Mouse (Mus musculus): ENCODE measurements around the gene Pomt1. TPM values are rescaled to one million over a fixed set of nuclear protein-coding genes. Genes with fewer than 3 reads are reported as not detected.

Gene Pomt1
- polyA plus RNA-seq, 1 experiment from 2014 or later = 31.6 TPM

- peak; percentile 50 for ATAC-seq (replicated peaks; ENCODE audit: low FRiP score)
- Histone ChIP-seq H3K27me3 (no peaks in the 10 kb centered on the region), H3K27ac (peak overlapping the region; percentile 95), H3K4me2 (peak overlapping the region; percentile 85), H3K4me1 (peaks cover 29% of the 10 kb centered on the region), H3K36me3 (peaks cover 51% of the 10 kb centered on the region), H3K9me3 (replicated peaks) (no peaks in the 10 kb centered on the region), H3K4me3 (replicated peaks) (peak overlapping the region; percentile 76), H3K9ac (peak overlapping the region; percentile 81)
- under 1% methylated on average over 20 of the region's 20 CpGs for WGBS
These were observed 534 bp downstream of the Pomt1 start for GRCm38 (mm10) chr2:32236760-32237487.

GRCm38 (mm10) chr2:32237571-32237970, 1.2 kb downstream of the Pomt1 start:
- no peak for ATAC-seq (replicated peaks; ENCODE audit: low FRiP score)
- H3K4me2 ChIP-seq = peak overlapping the region; percentile 85
- no peaks in the 10 kb centered on the region for H3K9me3 ChIP-seq (replicated peaks)
- H3K9ac ChIP-seq = peak overlapping the region; percentile 81
- H3K4me1 ChIP-seq = peaks cover 29% of the 10 kb centered on the region
- H3K27me3 ChIP-seq = no peaks in the 10 kb centered on the region
- 33% methylated on average over 4 of the region's 4 CpGs for WGBS
- peak overlapping the region; percentile 76 for H3K4me3 ChIP-seq (replicated peaks)
- H3K36me3 ChIP-seq = peaks cover 47% of the 10 kb centered on the region
- H3K27ac ChIP-seq = peak overlapping the region; percentile 95

DNA sequence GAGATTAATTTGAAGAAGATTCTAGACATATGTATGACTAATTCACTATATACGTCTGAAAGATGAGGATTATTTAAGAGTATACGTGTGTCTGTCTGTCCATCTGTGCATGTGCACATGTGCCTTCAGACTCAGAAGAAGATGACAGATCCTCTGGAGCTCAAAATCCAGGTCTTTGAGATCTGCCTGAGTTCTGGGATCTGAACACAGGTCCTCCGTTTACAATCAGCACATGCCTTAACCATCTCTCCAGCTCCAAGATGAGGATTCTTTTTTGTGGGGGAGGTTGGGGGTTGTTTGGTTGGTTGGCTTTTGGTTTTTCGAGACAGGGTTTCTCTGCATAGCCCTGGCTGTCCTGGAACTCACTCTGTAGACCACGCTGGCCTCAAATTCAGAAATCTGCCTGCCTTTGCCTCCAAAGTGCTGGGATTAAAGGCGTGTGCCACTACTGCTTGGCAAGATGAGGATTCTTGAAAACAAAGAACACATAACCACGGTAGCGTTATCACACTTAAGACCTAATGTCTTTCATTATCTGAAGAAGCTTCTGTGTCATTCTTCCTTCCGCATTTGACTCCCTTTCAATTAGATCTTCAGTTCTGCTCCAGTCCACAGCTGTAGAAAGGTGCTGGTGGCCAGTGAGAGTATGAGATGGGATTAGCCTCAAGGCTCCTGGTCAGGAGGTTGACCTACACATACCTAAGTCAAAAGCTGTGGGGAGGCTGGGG, 2.5 kb downstream of the Pomt1 start:
- 91% methylated on average over 9 of the region's 9 CpGs for WGBS
- H3K4me3 ChIP-seq (replicated peaks) = no peak overlapping the region
- H3K4me2 ChIP-seq = no peak overlapping the region
- H3K27ac ChIP-seq = no peak overlapping the region
- ATAC-seq (replicated peaks; ENCODE audit: low FRiP score) = no peak
- H3K36me3 ChIP-seq = peaks cover 44% of the 10 kb centered on the region
- H3K9me3 ChIP-seq (replicated peaks) = no peaks in the 10 kb centered on the region
- peaks cover 28% of the 10 kb centered on the region for H3K4me1 ChIP-seq
- H3K9ac ChIP-seq = no peak overlapping the region
- H3K27me3 ChIP-seq = no peaks in the 10 kb centered on the region

DNA sequence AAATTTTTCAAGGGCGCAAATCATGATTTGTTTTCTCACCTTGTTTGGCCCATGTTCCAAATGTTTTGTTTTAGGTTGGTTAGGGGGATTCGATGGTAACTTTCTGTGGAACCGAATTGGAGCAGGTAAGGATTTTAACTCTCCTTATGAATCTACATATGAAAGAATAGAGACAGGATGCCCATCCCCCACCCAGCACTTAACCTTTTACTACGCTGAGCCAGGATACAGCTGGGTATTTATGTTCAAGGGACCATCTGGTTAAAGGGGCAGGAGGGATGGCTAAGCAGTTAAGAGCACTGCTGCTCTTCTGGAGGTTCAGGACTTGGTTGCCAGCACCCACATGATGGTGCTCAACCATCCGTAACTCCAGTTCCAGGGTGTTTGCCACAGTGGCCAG, 4.2 kb downstream of the Pomt1 start:
- WGBS = 80% methylated on average over 5 of the region's 5 CpGs
- Histone ChIP-seq H3K36me3 (peaks cover 50% of the 10 kb centered on the region), H3K27ac (no peak overlapping the region), H3K27me3 (no peaks in the 10 kb centered on the region), H3K9ac (no peak overlapping the region), H3K4me3 (replicated peaks) (no peak overlapping the region), H3K4me1 (peaks cover 12% of the 10 kb centered on the region), H3K4me2 (no peak overlapping the region), H3K9me3 (replicated peaks) (no peaks in the 10 kb centered on the region)
- ATAC-seq (replicated peaks; ENCODE audit: low FRiP score) = no peak

- no peaks in the 10 kb centered on the region for H3K9me3 ChIP-seq (replicated peaks)
- H3K27me3 ChIP-seq = no peaks in the 10 kb centered on the region
- H3K4me3 ChIP-seq (replicated peaks) = no peak overlapping the region
- no peak for ATAC-seq (replicated peaks; ENCODE audit: low FRiP score)
- peaks cover 2% of the 10 kb centered on the region; the same call in 1 of the 2 replicates for H3K4me1 ChIP-seq
- H3K4me2 ChIP-seq = no peak overlapping the region
- peaks cover 73% of the 10 kb centered on the region for H3K36me3 ChIP-seq
- no peak overlapping the region for H3K27ac ChIP-seq
- no peak overlapping the region for H3K9ac ChIP-seq
- WGBS = 73% methylated on average over 4 of the region's 4 CpGs
These were observed 6.6 kb downstream of the Pomt1 start for GRCm38 (mm10) chr2:32242986-32243385.

- 82% methylated on average over 4 of the region's 4 CpGs for WGBS
- H3K9me3 ChIP-seq (replicated peaks) = no peaks in the 10 kb centered on the region
- H3K36me3 ChIP-seq = peaks cover 92% of the 10 kb centered on the region
- H3K9ac ChIP-seq = no peak overlapping the region
- no peaks in the 10 kb centered on the region for H3K27me3 ChIP-seq
- no peaks in the 10 kb centered on the region for H3K4me1 ChIP-seq
- H3K4me3 ChIP-seq (replicated peaks) = no peak overlapping the region
- no peak for ATAC-seq (replicated peaks; ENCODE audit: low FRiP score)
- no peak overlapping the region for H3K27ac ChIP-seq
- H3K4me2 ChIP-seq = no peak overlapping the region
These were observed 10.4 kb downstream of the Pomt1 start for GRCm38 (mm10) chr2:32246741-32247140.

GRCm38 (mm10) chr2:32248377-32249361, 12.3 kb downstream of the Pomt1 start:
- ATAC-seq (replicated peaks; ENCODE audit: low FRiP score) = no peak
- Histone ChIP-seq H3K9me3 (replicated peaks) (no peaks in the 10 kb centered on the region), H3K27me3 (no peaks in the 10 kb centered on the region), H3K36me3 (peaks cover 98% of the 10 kb centered on the region), H3K4me3 (replicated peaks) (no peak overlapping the region), H3K27ac (no peak overlapping the region), H3K9ac (no peak overlapping the region), H3K4me1 (no peaks in the 10 kb centered on the region), H3K4me2 (no peak overlapping the region)
- WGBS = 73% methylated on average over 10 of the region's 10 CpGs

DNA sequence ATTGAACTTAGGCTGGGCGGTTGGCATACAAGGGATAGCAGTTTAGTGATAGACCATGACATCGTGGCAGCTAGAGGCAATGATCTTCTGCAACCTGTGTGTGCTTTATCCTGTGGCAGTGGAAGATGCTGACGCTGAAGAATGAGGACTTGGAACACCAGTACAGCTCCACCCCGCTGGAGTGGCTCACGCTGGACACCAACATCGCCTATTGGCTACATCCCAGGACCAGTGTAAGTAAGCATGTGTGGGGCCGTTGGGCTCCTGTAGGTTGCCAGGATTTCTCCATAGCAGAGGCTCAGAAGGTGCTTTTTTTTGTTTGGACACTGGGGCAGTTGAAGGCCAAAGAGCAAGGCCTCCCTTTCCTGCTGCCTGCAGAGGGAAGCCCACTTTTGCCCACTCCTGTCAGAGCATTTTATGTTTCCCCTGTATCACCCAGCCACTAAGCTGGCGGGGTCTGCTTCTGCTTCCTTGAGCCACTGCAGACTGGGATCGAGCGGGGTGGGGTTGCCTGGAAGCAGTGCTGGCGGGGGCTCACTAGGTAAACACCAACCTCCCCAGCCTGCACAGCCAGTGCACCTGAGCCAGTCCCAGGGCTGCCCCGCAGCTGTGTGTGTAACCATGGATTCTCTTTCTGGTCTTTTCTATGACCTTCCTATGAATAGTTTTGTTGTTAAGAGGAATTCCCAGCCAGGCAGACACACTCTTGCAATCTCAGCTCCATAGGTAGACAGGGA, 15.6 kb downstream of the Pomt1 start:
- ATAC-seq (replicated peaks; ENCODE audit: low FRiP score) = no peak
- H3K9ac ChIP-seq = no peak overlapping the region
- H3K36me3 ChIP-seq = peaks cover 93% of the 10 kb centered on the region
- no peak overlapping the region for H3K4me2 ChIP-seq
- no peaks in the 10 kb centered on the region for H3K27me3 ChIP-seq
- no peak overlapping the region for H3K27ac ChIP-seq
- no peaks in the 10 kb centered on the region for H3K9me3 ChIP-seq (replicated peaks)
- no peak overlapping the region for H3K4me3 ChIP-seq (replicated peaks)
- 89% methylated on average over 12 of the region's 12 CpGs for whole genome bisulfite sequencing
- H3K4me1 ChIP-seq = no peaks in the 10 kb centered on the region

GRCm38 (mm10) chr2:32252658-32253057, 16.3 kb downstream of the Pomt1 start:
- Histone ChIP-seq H3K27me3 (no peaks in the 10 kb centered on the region), H3K4me1 (no peaks in the 10 kb centered on the region), H3K27ac (no peak overlapping the region), H3K9me3 (replicated peaks) (no peaks in the 10 kb centered on the region), H3K36me3 (peaks cover 94% of the 10 kb centered on the region), H3K4me2 (no peak overlapping the region), H3K9ac (no peak overlapping the region), H3K4me3 (replicated peaks) (no peak overlapping the region)
- WGBS = 93% methylated on average over 5 of the region's 5 CpGs
- no peak for ATAC-seq (replicated peaks; ENCODE audit: low FRiP score)

GRCm38 (mm10) chr2:32253352-32253751, 17.0 kb downstream of the Pomt1 start:
- no peak for ATAC-seq (replicated peaks; ENCODE audit: low FRiP score)
- Histone ChIP-seq H3K27ac (no peak overlapping the region), H3K27me3 (no peaks in the 10 kb centered on the region), H3K36me3 (peaks cover 94% of the 10 kb centered on the region), H3K4me3 (replicated peaks) (no peak overlapping the region), H3K9ac (no peak overlapping the region), H3K4me2 (no peak overlapping the region), H3K9me3 (replicated peaks) (no peaks in the 10 kb centered on the region), H3K4me1 (peaks cover 1% of the 10 kb centered on the region)
- 75% methylated on average over 1 of the region's 1 CpGs for WGBS

GRCm38 (mm10) chr2:32254563-32254962, 18.2 kb downstream of the Pomt1 start:
- Histone ChIP-seq H3K9me3 (replicated peaks) (no peaks in the 10 kb centered on the region), H3K36me3 (peaks cover 86% of the 10 kb centered on the region), H3K9ac (no peak overlapping the region), H3K4me2 (no peak overlapping the region), H3K4me3 (replicated peaks) (no peak overlapping the region), H3K27ac (no peak overlapping the region), H3K27me3 (no peaks in the 10 kb centered on the region), H3K4me1 (peaks cover 11% of the 10 kb centered on the region)
- 83% methylated on average over 5 of the region's 5 CpGs for WGBS
- no peak for ATAC-seq (replicated peaks; ENCODE audit: low FRiP score)
